Mouse (Mus musculus) C2C12 (cell line): Measurements from ENCODE around the gene Gm11634. TPM values are rescaled to one million over a fixed set of nuclear protein-coding genes. Genes with fewer than 3 reads are reported as not detected.

Experiments
- H3K27me3 ChIP-seq: one replicate; pipeline ENCODE4 v1.6.1; 2011; ENCODE audit not compliant: control insufficient read depth, insufficient read depth, insufficient read length
- H3K36me3 ChIP-seq: one replicate; pipeline ENCODE4 v1.6.1; 2011; ENCODE audit not compliant: control insufficient read depth, insufficient read depth
- H3K4me3 ChIP-seq: one replicate; pipeline ENCODE4 v1.5.1; 2011; ENCODE audit warnings: mild to moderate bottlenecking, control low read depth; ENCODE audit not compliant: poor library complexity, insufficient read depth, severe bottlenecking
- H3K79me2 ChIP-seq: one replicate; pipeline ENCODE4 v1.6.1; 2011; ENCODE audit not compliant: control insufficient read depth, insufficient read depth
- H3K79me3 ChIP-seq: one replicate; pipeline ENCODE4 v1.6.1; 2011; ENCODE audit warnings: low read depth, control low read depth
- H3ac ChIP-seq: one replicate; pipeline ENCODE3; 2011; ENCODE audit warnings: low read depth; ENCODE audit not compliant: control insufficient read depth, insufficient read length
- CEBPB ChIP-seq: IDR thresholded peaks from one replicate; pipeline ENCODE4 v1.6.1; 2011; ENCODE audit warnings: low read depth, mild to moderate bottlenecking, control low read depth, moderate library complexity
- CTCF ChIP-seq: IDR thresholded peaks from one replicate; pipeline ENCODE4 v1.5.1; 2011; ENCODE audit not compliant: control insufficient read depth, insufficient read depth, insufficient read length
- FOSL1 ChIP-seq: IDR thresholded peaks from one replicate; pipeline ENCODE4 v1.8.0; 2011; ENCODE audit warnings: mild to moderate bottlenecking, low read length; ENCODE audit not compliant: poor library complexity, insufficient read depth, severe bottlenecking
- MAX ChIP-seq: IDR thresholded peaks from one replicate; pipeline ENCODE4 v1.6.1; 2011; ENCODE audit warnings: mild to moderate bottlenecking, control low read depth
- MYOD1 ChIP-seq: IDR thresholded peaks from one replicate; pipeline ENCODE4 v1.6.1; 2011; ENCODE audit warnings: low read depth; ENCODE audit not compliant: control insufficient read depth, insufficient read length
- MYOG ChIP-seq: IDR thresholded peaks from one replicate; pipeline ENCODE4 v1.6.1; 2011; ENCODE audit not compliant: control insufficient read depth, insufficient read length; ENCODE audit errors: extremely low read depth
- USF1 ChIP-seq: IDR thresholded peaks from one replicate; pipeline ENCODE4 v1.6.1; 2011; ENCODE audit warnings: low read depth, mild to moderate bottlenecking, control low read depth, moderate library complexity
- polyA plus RNA-seq: library from polyadenylated mRNA; unstranded; fragments of >200 nt; fragmentation: generic; extraction: Trizol; gene quantifications from one replicate; pipeline ENCODE4 v1.2.1, GENCODE M21; 2012; ENCODE audit warnings: missing spikeins

Gene Gm11634
- polyA plus RNA-seq, 1 experiment = not detected

- Histone ChIP-seq H3K4me3 (no peak overlapping the region), H3K27me3 (no peaks in the 10 kb centered on the region), H3K79me3 (peaks cover 29% of the 10 kb centered on the region), H3ac (no peak overlapping the region), H3K79me2 (peaks cover 82% of the 10 kb centered on the region), H3K36me3 (peaks cover 24% of the 10 kb centered on the region)
- no peak for TF ChIP-seq FOSL1
- no peak for TF ChIP-seq CTCF
- no peak for TF ChIP-seq CEBPB
- no peak for TF ChIP-seq MYOD1
- TF ChIP-seq MYOG = no peak
- TF ChIP-seq MAX = no peak
- no peak for TF ChIP-seq USF1
Observed at GRCm38 (mm10) chr11:101548526-101548925, 50.5 kb downstream of the Gm11634 start.

- no peak for TF ChIP-seq MYOG
- no peak for TF ChIP-seq MAX
- no peak for TF ChIP-seq CTCF
- no peak for TF ChIP-seq CEBPB
- TF ChIP-seq FOSL1 = no peak
- TF ChIP-seq MYOD1 = no peak
- no peak overlapping the region for H3K4me3 ChIP-seq
- H3K79me2 ChIP-seq = peaks cover 77% of the 10 kb centered on the region
- no peak overlapping the region for H3ac ChIP-seq
- peaks cover 38% of the 10 kb centered on the region for H3K36me3 ChIP-seq
- H3K27me3 ChIP-seq = no peaks in the 10 kb centered on the region
- peaks cover 10% of the 10 kb centered on the region for H3K79me3 ChIP-seq
Observed at GRCm38 (mm10) chr11:101544132-101544531, 54.9 kb downstream of the Gm11634 start.

Other genes starting within 250 kb of the Gm11634 start
- not detected for gene G6pc, start 231.7 kb downstream of the Gm11634 start, polyA plus RNA-seq
- 50.6 TPM for gene Aarsd1, start 181.6 kb downstream of the Gm11634 start, polyA plus RNA-seq
- gene Gm27029, start 174.5 kb downstream of the Gm11634 start, polyA plus RNA-seq = 5.2 TPM
- 10.4 TPM for gene Rundc1, start 174.2 kb downstream of the Gm11634 start, polyA plus RNA-seq
- gene Ptges3l, start 173.9 kb downstream of the Gm11634 start, polyA plus RNA-seq = 19.2 TPM
- 2,812 TPM for gene Rpl27, start 157.0 kb downstream of the Gm11634 start, polyA plus RNA-seq
- 23.4 TPM for gene Ifi35, start 150.8 kb downstream of the Gm11634 start, polyA plus RNA-seq
- 19.2 TPM for gene Rnd2, start 134.3 kb downstream of the Gm11634 start, polyA plus RNA-seq
- 306 TPM for gene Vat1, start 133.0 kb downstream of the Gm11634 start, polyA plus RNA-seq
- gene Brca1, start 47.3 kb downstream of the Gm11634 start, polyA plus RNA-seq = 5.2 TPM
- gene Nbr1, start 47.1 kb downstream of the Gm11634 start, polyA plus RNA-seq = 15.7 TPM
- 1.0 TPM for gene Tmem106a, start 17.0 kb downstream of the Gm11634 start, polyA plus RNA-seq
- gene Rdm1, start 27.9 kb upstream of the Gm11634 start, polyA plus RNA-seq = 9.5 TPM
- gene Arl4d, start 66.3 kb upstream of the Gm11634 start, polyA plus RNA-seq = 2.5 TPM
- gene Dhx8, start 133.7 kb upstream of the Gm11634 start, polyA plus RNA-seq = 17.1 TPM
- gene Etv4, start 186.1 kb upstream of the Gm11634 start, polyA plus RNA-seq = 67.5 TPM